Mouse (Mus musculus): Measurements from ENCODE around the gene Prok2. TPM values are rescaled to one million over a fixed set of nuclear protein-coding genes. Genes with fewer than 3 reads are reported as not detected.

Gene Prok2
- polyA plus RNA-seq (2014; fragmentation: Illumina TruSeq; extraction: RNeasy Lipid Tissue Mini Kit (QIAGEN cat#74804)), result 1.4 TPM

GRCm38 (mm10) chr6:99725971-99726561 lies at the start of gene Prok2:
Gene Prok2 (minus strand): TSS chr6:99726392.

GRCm38 (mm10) chr6:99692206-99692915 lies 33.8 kb downstream of the Prok2 start, which contains the start of gene Gpr27:
Gene Gpr27 (plus strand): TSS chr6:99692679.

GRCm38 (mm10) chr6:99666318-99667171 lies 59.6 kb downstream of the Prok2 start, which contains the start of the genes Eif4e3 and Gm20696:
Gene Eif4e3 (minus strand): TSS chr6:99666771.
Gene Gm20696 (minus strand): TSS chr6:99666797.

Other genes starting within 250 kb of the Prok2 start
- 61.4 TPM for gene Foxp1, start 203.7 kb downstream of the Prok2 start, polyA plus RNA-seq (2014; fragmentation: Illumina TruSeq; extraction: RNeasy Lipid Tissue Mini Kit (QIAGEN cat#74804))
- 82.3 TPM for gene Eif4e3, start 59.6 kb downstream of the Prok2 start, polyA plus RNA-seq (2014; fragmentation: Illumina TruSeq; extraction: RNeasy Lipid Tissue Mini Kit (QIAGEN cat#74804))
- gene Gm20696, start 59.6 kb downstream of the Prok2 start, polyA plus RNA-seq (2014; fragmentation: Illumina TruSeq; extraction: RNeasy Lipid Tissue Mini Kit (QIAGEN cat#74804)), result 0.17 TPM
- 25.1 TPM for gene Gpr27, start 33.7 kb downstream of the Prok2 start, polyA plus RNA-seq (2014; fragmentation: Illumina TruSeq; extraction: RNeasy Lipid Tissue Mini Kit (QIAGEN cat#74804))

All from ovary, adult 10 weeks (tissue).